Mouse (Mus musculus) spleen, adult 2 months (tissue): ENCODE data around the gene Zmiz1.

Experiments
- CTCF ChIP-seq: fragments of 200-500 bp; IDR thresholded peaks from 2 replicates; pipeline ENCODE4 v1.5.1; 2011; ENCODE audit warnings: mild to moderate bottlenecking, inconsistent platforms; ENCODE audit not compliant: insufficient read depth, insufficient read length, insufficient replicate concordance; ENCODE audit errors: extremely low read depth
- POLR2A ChIP-seq: fragments of 200-500 bp; IDR thresholded peaks from 2 replicates; pipeline ENCODE4 v1.6.1; 2011; ENCODE audit warnings: low read depth, low read length, inconsistent platforms

DNA sequence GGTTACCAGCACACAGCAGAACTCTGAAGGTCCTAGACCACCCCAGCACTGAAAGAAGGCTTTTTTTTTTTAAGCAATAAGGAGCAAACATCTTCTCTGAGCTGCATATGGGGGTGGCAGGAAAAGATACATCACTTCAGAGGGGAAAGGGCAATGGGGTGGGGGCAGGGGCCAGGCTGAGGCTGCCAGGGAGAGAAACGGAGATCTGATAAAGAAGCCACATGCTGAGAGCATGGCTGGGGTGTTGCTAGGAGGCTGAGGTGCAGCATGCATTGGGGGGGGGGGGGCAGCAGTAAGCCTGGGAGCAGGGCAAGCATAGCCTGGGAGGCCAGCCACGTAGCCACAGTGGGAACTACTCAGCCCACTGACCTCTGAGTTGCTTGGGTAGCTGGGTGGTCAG is 16.3 kb upstream of the Zmiz1 start:
- no peak for TF ChIP-seq CTCF
- TF ChIP-seq POLR2A, result no peak
